In genomic region chr5:137345821-137346220, GRCm38 (mm10) we compare ENCODE assay signal across 12 mouse cellular contexts. TPM values are rescaled to one million over a fixed set of nuclear protein-coding genes. Genes with fewer than 3 reads are reported as not detected.
A peak's percentile ranks its signal among the peaks of the same experiment; 100 is the strongest.
DNase-seq lines count a peak whose midpoint lies in the region; ATAC-seq and TF ChIP-seq lines count a peak whose summit lies in the region.
"Had no signal": no experiment of that assay in that cellular context is flagged by ENCODE, and none has a peak within 500 bp of the region (broad histone marks: within the 10 kb centered on the region; RNA-seq: fewer than 3 reads in every experiment).

No protein-coding gene starts in this region.

- TF ChIP-seq CTCF in kidney, adult 2 months (conservative IDR thresholded peaks at IDR 0.05; ENCODE audit: insufficient read depth, insufficient read length, low read depth, low read length) = no peak
- TF ChIP-seq CTCF in stomach, postnatal 0 days (IDR thresholded peaks at IDR 0.05; ENCODE audit: low read depth) = no peak

- H3K4me1 ChIP-seq in hindbrain, embryonic 12.5 days = peaks cover 27% of the 10 kb centered on the region
- H3K4me1 ChIP-seq in hindbrain, embryonic 10.5 days (replicated peaks) = peaks cover 46% of the 10 kb centered on the region
- H3K4me1 ChIP-seq in kidney, adult 2 months (ENCODE audit: control insufficient read depth, insufficient read depth, low read length) = peaks cover 18% of the 10 kb centered on the region; the same call in 1 of the 2 replicates
- H3K4me1 ChIP-seq in liver, embryonic 12.5 days = peaks cover 15% of the 10 kb centered on the region
- H3K4me1 ChIP-seq in stomach, postnatal 0 days (replicated peaks; ENCODE audit: control insufficient read depth, insufficient read depth) = no peaks in the 10 kb centered on the region

- H3K4me2 ChIP-seq in hindbrain, embryonic 12.5 days (replicated peaks) = no peak overlapping the region
- H3K4me2 ChIP-seq in liver, embryonic 12.5 days = no peak overlapping the region
- H3K4me2 ChIP-seq in stomach, postnatal 0 days (replicated peaks; ENCODE audit: low read depth) = no peak overlapping the region

- no peak for TF ChIP-seq EP300 in stomach, postnatal 0 days (optimal IDR thresholded peaks at IDR 0.05)

- no peak for TF ChIP-seq POLR2A in kidney, adult 2 months (IDR thresholded peaks at IDR 0.05; ENCODE audit: low read depth, low read length)

- DNase-seq in hindbrain, embryonic 10.5 days (ENCODE audit: low spot score) = no peak
- peak; percentile 94 for DNase-seq in kidney, adult 2 months
- DNase-seq in stomach, postnatal 0 days (ENCODE audit: low spot score) = peak; percentile 75
- no peak for DNase-seq in gastrocnemius, postnatal 14 days
- DNase-seq in T-cell, adult 2 months (ENCODE audit: low spot score) = no peak
- DNase-seq: cerebellum, adult 9-10 months; gastrocnemius, postnatal 10 days had no signal

- no peaks in the 10 kb centered on the region; the same call in 1 of the 2 replicates for H3K9me3 ChIP-seq in hindbrain, embryonic 12.5 days (replicated peaks)
- H3K9me3 ChIP-seq in hindbrain, embryonic 10.5 days = no peaks in the 10 kb centered on the region
- H3K9me3 ChIP-seq in liver, embryonic 12.5 days (replicated peaks) = no peaks in the 10 kb centered on the region
- H3K9me3 ChIP-seq in stomach, postnatal 0 days (ENCODE audit: control insufficient read depth, low read length) = no peaks in the 10 kb centered on the region

- no peak overlapping the region for H3K27ac ChIP-seq in hindbrain, embryonic 12.5 days
- no peak overlapping the region for H3K27ac ChIP-seq in hindbrain, embryonic 10.5 days
- H3K27ac ChIP-seq in kidney, adult 2 months (ENCODE audit: insufficient read depth, low read depth, low read length) = peak overlapping the region; percentile 96
- peak overlapping the region; percentile 76; the same call in 1 of the 2 replicates for H3K27ac ChIP-seq in liver, embryonic 12.5 days
- H3K27ac ChIP-seq in stomach, postnatal 0 days (replicated peaks) = peak overlapping the region; percentile 35; the same call in 1 of the 2 replicates
- H3K27ac ChIP-seq: macrophage had no signal

- intact Hi-C loops in gastrocnemius, postnatal 14 days (cut with DNase I; ENCODE audit: low total_unique reads) = no loop called here

- no peaks in the 10 kb centered on the region for H3K36me3 ChIP-seq in hindbrain, embryonic 12.5 days
- H3K36me3 ChIP-seq in hindbrain, embryonic 10.5 days = no peaks in the 10 kb centered on the region
- no peaks in the 10 kb centered on the region for H3K36me3 ChIP-seq in kidney, adult 2 months (ENCODE audit: control insufficient read depth, insufficient read depth, low read length)
- no peaks in the 10 kb centered on the region for H3K36me3 ChIP-seq in liver, embryonic 12.5 days
- no peaks in the 10 kb centered on the region for H3K36me3 ChIP-seq in stomach, postnatal 0 days (ENCODE audit: control insufficient read depth, insufficient read depth, low read length)

- 0 out of 2 replicates have a peak overlapping the region, but pooled peaks have one; percentile 13 for H3K9ac ChIP-seq in hindbrain, embryonic 12.5 days
- H3K9ac ChIP-seq in liver, embryonic 12.5 days = no peak overlapping the region
- H3K9ac ChIP-seq in stomach, postnatal 0 days (ENCODE audit: low read length) = no peak overlapping the region

- peaks cover 9% of the 10 kb centered on the region for H3K27me3 ChIP-seq in hindbrain, embryonic 12.5 days
- no peaks in the 10 kb centered on the region; the same call in 1 of the 2 replicates for H3K27me3 ChIP-seq in hindbrain, embryonic 10.5 days (ENCODE audit: insufficient read depth, poor library complexity, severe bottlenecking)
- no peaks in the 10 kb centered on the region for H3K27me3 ChIP-seq in kidney, adult 2 months (replicated peaks; ENCODE audit: control insufficient read depth, insufficient read depth, low read length)
- H3K27me3 ChIP-seq in liver, embryonic 12.5 days (replicated peaks) = peaks cover 48% of the 10 kb centered on the region
- no peaks in the 10 kb centered on the region for H3K27me3 ChIP-seq in stomach, postnatal 0 days (ENCODE audit: control insufficient read depth, insufficient read depth, low read length)
- H3K27me3 ChIP-seq: Patski had no signal

- H3K4me3 ChIP-seq in hindbrain, embryonic 12.5 days = no peak overlapping the region
- no peak overlapping the region for H3K4me3 ChIP-seq in hindbrain, embryonic 10.5 days
- no peak overlapping the region for H3K4me3 ChIP-seq in kidney, adult 2 months (ENCODE audit: insufficient read depth, low read depth, low read length)
- no peak overlapping the region for H3K4me3 ChIP-seq in liver, embryonic 12.5 days
- H3K4me3 ChIP-seq in stomach, postnatal 0 days (ENCODE audit: low read depth, low read length) = no peak overlapping the region

- 23% methylated on average over 9 of the region's 9 CpGs for WGBS in hindbrain, embryonic 12.5 days
- 30% methylated on average over 9 of the region's 9 CpGs for WGBS in hindbrain, embryonic 10.5 days
- WGBS in kidney, adult 2 months = 10% methylated on average over 9 of the region's 9 CpGs
- WGBS in liver, embryonic 12.5 days (ENCODE audit: insufficient replicate concordance) = 22% methylated on average over 9 of the region's 9 CpGs
- WGBS in stomach, postnatal 0 days = 10% methylated on average over 9 of the region's 9 CpGs

- no peak for ATAC-seq in hindbrain, embryonic 12.5 days (ENCODE audit: low FRiP score)
- ATAC-seq in liver, embryonic 12.5 days = 0 out of 2 replicates have a peak, but pooled peaks have one; percentile 46
- ATAC-seq in stomach, postnatal 0 days (ENCODE audit: low FRiP score, low TSS enrichment) = peak; percentile 69
- ATAC-seq in CD4-positive, CD25-positive, alpha-beta regulatory T cell, adult 4 months = no peak
- ATAC-seq: Patski had no signal

RNA-seq across cellular contexts. Expression of gene Ephb4, which starts 4.1 kb away (rescaled TPM):
- polyA plus RNA-seq in hindbrain, embryonic 12.5 days (2016; fragmentation: Nextera tagmentation; extraction: Ambion mirVana) = 40.9 and 45.0 TPM in 2 replicates
- 29.7 and 31.4 TPM in 2 replicates for polyA plus RNA-seq in hindbrain, embryonic 10.5 days (2016; fragmentation: Nextera tagmentation; extraction: Ambion mirVana)
- polyA plus RNA-seq in kidney, adult 2 months (2012; rRNA removed) = 49.1 and 53.3 TPM in 2 replicates
- polyA plus RNA-seq in liver, embryonic 12.5 days (2016; fragmentation: Nextera tagmentation; extraction: Ambion mirVana) = 14.2 and 15.7 TPM in 2 replicates
- polyA plus RNA-seq in stomach, postnatal 0 days (2015; fragmentation: Nextera tagmentation; extraction: Ambion mirVana) = 12.1 and 13.9 TPM in 2 replicates
- not detected for polyA plus RNA-seq in CD4-positive, CD25-positive, alpha-beta regulatory T cell, adult 4 months (2017; shearing (Covaris generic))
- total RNA-seq in gastrocnemius, postnatal 14 days (2021) = 10 to 100 TPM; 26.5 to 27.4 TPM
- polyA plus RNA-seq: macrophage had no signal

RNA-seq across cellular contexts. Expression of gene Slc12a9, which starts 12.4 kb away (rescaled TPM):
- polyA plus RNA-seq in hindbrain, embryonic 12.5 days (2016; fragmentation: Nextera tagmentation; extraction: Ambion mirVana) = 21.9 and 23.6 TPM in 2 replicates
- 14.2 and 17.2 TPM in 2 replicates for polyA plus RNA-seq in hindbrain, embryonic 10.5 days (2016; fragmentation: Nextera tagmentation; extraction: Ambion mirVana)
- polyA plus RNA-seq in kidney, adult 2 months (2012; rRNA removed) = 21.6 and 25.9 TPM in 2 replicates
- polyA plus RNA-seq in liver, embryonic 12.5 days (2016; fragmentation: Nextera tagmentation; extraction: Ambion mirVana) = 5.0 and 5.8 TPM in 2 replicates
- 6.5 and 7.2 TPM in 2 replicates for polyA plus RNA-seq in stomach, postnatal 0 days (2015; fragmentation: Nextera tagmentation; extraction: Ambion mirVana)
- 10 to 100 TPM in 1 of 2 experiments, 1 to 10 TPM in 1; 9.2 to 16.7 TPM for polyA plus RNA-seq in CD4-positive, CD25-positive, alpha-beta regulatory T cell, adult 4 months (2017; shearing (Covaris generic))
- 1 to 10 TPM; 3.1 to 3.3 TPM for total RNA-seq in gastrocnemius, postnatal 14 days (2021)

RNA-seq across cellular contexts. Expression of gene Trip6, which starts 31.6 kb away (rescaled TPM):
- polyA plus RNA-seq in hindbrain, embryonic 12.5 days (2016; fragmentation: Nextera tagmentation; extraction: Ambion mirVana) = 40.0 and 40.7 TPM in 2 replicates
- polyA plus RNA-seq in hindbrain, embryonic 10.5 days (2016; fragmentation: Nextera tagmentation; extraction: Ambion mirVana) = 53.9 and 57.2 TPM in 2 replicates
- 53.2 and 60.2 TPM in 2 replicates for polyA plus RNA-seq in kidney, adult 2 months (2012; rRNA removed)
- polyA plus RNA-seq in liver, embryonic 12.5 days (2016; fragmentation: Nextera tagmentation; extraction: Ambion mirVana) = 16.8 and 18.7 TPM in 2 replicates
- polyA plus RNA-seq in stomach, postnatal 0 days (2015; fragmentation: Nextera tagmentation; extraction: Ambion mirVana) = 46.4 and 47.9 TPM in 2 replicates
- polyA plus RNA-seq in CD4-positive, CD25-positive, alpha-beta regulatory T cell, adult 4 months (2017; shearing (Covaris generic)) = 1 to 10 TPM; 1.0 to 1.7 TPM
- 1 to 10 TPM; 7.9 to 9.6 TPM for total RNA-seq in gastrocnemius, postnatal 14 days (2021)

RNA-seq across cellular contexts. Expression of gene Srrt, which starts 38.3 kb away (rescaled TPM):
- polyA plus RNA-seq in hindbrain, embryonic 12.5 days (2016; fragmentation: Nextera tagmentation; extraction: Ambion mirVana) = 151 and 152 TPM in 2 replicates
- polyA plus RNA-seq in hindbrain, embryonic 10.5 days (2016; fragmentation: Nextera tagmentation; extraction: Ambion mirVana) = 175 and 186 TPM in 2 replicates
- polyA plus RNA-seq in kidney, adult 2 months (2012; rRNA removed) = 83.0 and 86.9 TPM in 2 replicates
- 125 and 128 TPM in 2 replicates for polyA plus RNA-seq in liver, embryonic 12.5 days (2016; fragmentation: Nextera tagmentation; extraction: Ambion mirVana)
- polyA plus RNA-seq in stomach, postnatal 0 days (2015; fragmentation: Nextera tagmentation; extraction: Ambion mirVana) = 29.3 and 31.6 TPM in 2 replicates
- 10 to 100 TPM; 60.2 to 63.7 TPM for polyA plus RNA-seq in CD4-positive, CD25-positive, alpha-beta regulatory T cell, adult 4 months (2017; shearing (Covaris generic))
- total RNA-seq in gastrocnemius, postnatal 14 days (2021) = 10 to 100 TPM; 39.0 to 40.6 TPM

RNA-seq across cellular contexts. Expression of gene Ufsp1, which starts 51.4 kb away (rescaled TPM):
- 8.1 and 10.3 TPM in 2 replicates for polyA plus RNA-seq in hindbrain, embryonic 12.5 days (2016; fragmentation: Nextera tagmentation; extraction: Ambion mirVana)
- 10.6 and 12.2 TPM in 2 replicates for polyA plus RNA-seq in hindbrain, embryonic 10.5 days (2016; fragmentation: Nextera tagmentation; extraction: Ambion mirVana)
- 17.3 and 18.4 TPM in 2 replicates for polyA plus RNA-seq in kidney, adult 2 months (2012; rRNA removed)
- 11.9 and 12.5 TPM in 2 replicates for polyA plus RNA-seq in liver, embryonic 12.5 days (2016; fragmentation: Nextera tagmentation; extraction: Ambion mirVana)
- polyA plus RNA-seq in stomach, postnatal 0 days (2015; fragmentation: Nextera tagmentation; extraction: Ambion mirVana) = 11.0 and 11.4 TPM in 2 replicates
- polyA plus RNA-seq in CD4-positive, CD25-positive, alpha-beta regulatory T cell, adult 4 months (2017; shearing (Covaris generic)) = 1 to 10 TPM in 1 of 2 experiments, under 1 TPM in 1; 0.65 to 1.3 TPM
- 10 to 100 TPM; 30.5 to 36.3 TPM for total RNA-seq in gastrocnemius, postnatal 14 days (2021)

Comparison
In these comparisons a context has a peak if more than half of its experiments do, and no peak if none do; other contexts are left out.
1. ATAC-seq: peak in liver, embryonic 12.5 days (single experiment) and stomach, postnatal 0 days (single experiment); none in hindbrain, embryonic 12.5 days (single experiment) and CD4-positive, CD25-positive, alpha-beta regulatory T cell, adult 4 months (single experiment).
2. H3K27ac ChIP-seq: peak in kidney, adult 2 months (single experiment), liver, embryonic 12.5 days (single experiment) and stomach, postnatal 0 days (single experiment); none in hindbrain, embryonic 12.5 days (single experiment) and hindbrain, embryonic 10.5 days (single experiment).
3. DNase-seq: peak in kidney, adult 2 months (single experiment) and stomach, postnatal 0 days (single experiment); none in hindbrain, embryonic 10.5 days (single experiment), gastrocnemius, postnatal 14 days (single experiment) and T-cell, adult 2 months (single experiment).
4. RNA of gene Ephb4, which starts 4.1 kb away (polyA plus RNA-seq): 49.1 to 53.3 TPM in kidney, adult 2 months, 40.9 to 45.0 TPM in hindbrain, embryonic 12.5 days, 29.7 to 31.4 TPM in hindbrain, embryonic 10.5 days, 14.2 to 15.7 TPM in liver, embryonic 12.5 days and 12.1 to 13.9 TPM in stomach, postnatal 0 days; not detected in CD4-positive, CD25-positive, alpha-beta regulatory T cell, adult 4 months; every median in the first group is over 10 times any median in the second.